Mouse (Mus musculus): Measurements from ENCODE around the gene Smoc1. TPM values are rescaled to one million over a fixed set of nuclear protein-coding genes. Genes with fewer than 3 reads are reported as not detected.
A peak's percentile ranks its signal among the peaks of the same experiment; 100 is the strongest.

Gene Smoc1
- 3.8 and 4.4 TPM in 2 replicates for polyA plus RNA-seq (2012; rRNA removed)

DNA sequence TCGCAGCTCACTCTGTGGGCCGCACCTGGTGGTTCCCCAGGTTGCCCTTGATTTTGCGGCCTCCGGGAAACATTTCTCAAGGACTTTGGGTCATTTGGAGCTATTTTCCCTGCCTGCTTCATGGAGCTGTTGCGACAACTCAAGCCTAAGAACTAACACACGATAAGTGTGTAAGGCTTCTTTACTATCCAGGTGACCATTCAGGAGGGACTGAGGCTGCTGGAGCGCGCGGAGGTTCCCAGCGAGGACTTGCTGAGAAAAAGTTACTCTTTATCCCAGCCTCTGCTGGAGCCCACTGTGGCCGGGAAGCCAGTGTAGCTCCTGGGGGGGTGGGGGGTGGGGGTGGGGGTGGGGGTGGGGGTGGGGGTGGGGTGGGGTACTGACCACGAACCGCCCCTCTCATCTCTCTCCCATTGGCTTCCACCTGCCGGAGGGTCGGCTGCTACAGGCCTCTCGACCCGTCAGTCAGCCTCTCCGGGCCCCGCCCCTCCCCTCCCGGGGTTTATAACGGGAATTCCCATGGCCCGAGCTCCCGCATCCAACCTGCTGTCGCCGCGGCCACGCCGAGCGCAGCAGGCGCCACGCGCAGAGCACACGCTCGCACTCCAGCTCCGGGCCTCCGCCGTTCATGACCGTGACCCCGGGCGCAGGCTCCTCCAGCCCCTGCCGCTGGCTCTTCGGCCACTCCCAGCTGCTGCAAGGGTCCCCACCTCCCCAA is at the start of gene Smoc1:
Gene Smoc1, plus strand, starts transcription at position 532 of the 718 bp plus-strand sequence.
- Histone ChIP-seq H3K4me3 (ENCODE audit: low read depth, low read length) (peak within 1 kb of the TSS; percentile 38), H3K36me3 (ENCODE audit: control insufficient read depth, insufficient read depth, low read length) (no peaks in the 10 kb centered on the region), H3K4me1 (ENCODE audit: control insufficient read depth, insufficient read depth, insufficient read length, low read length) (no peaks in the 10 kb centered on the region), H3K27me3 (ENCODE audit: control insufficient read depth, insufficient read depth, low read length) (peaks cover 26% of the 10 kb centered on the region), H3K27ac (ENCODE audit: insufficient read depth, low read depth, low read length) (no peak within 1 kb of the TSS)
- 6% methylated on average over 40 of the region's 42 CpGs for WGBS
- TF ChIP-seq POLR2A (IDR thresholded peaks at IDR 0.05; ENCODE audit: low read depth, low read length), result no peak
- TF ChIP-seq CTCF (IDR thresholded peaks at IDR 0.05; ENCODE audit: extremely low read depth, insufficient read length, insufficient replicate concordance, low read depth, low read length), result no peak

DNA sequence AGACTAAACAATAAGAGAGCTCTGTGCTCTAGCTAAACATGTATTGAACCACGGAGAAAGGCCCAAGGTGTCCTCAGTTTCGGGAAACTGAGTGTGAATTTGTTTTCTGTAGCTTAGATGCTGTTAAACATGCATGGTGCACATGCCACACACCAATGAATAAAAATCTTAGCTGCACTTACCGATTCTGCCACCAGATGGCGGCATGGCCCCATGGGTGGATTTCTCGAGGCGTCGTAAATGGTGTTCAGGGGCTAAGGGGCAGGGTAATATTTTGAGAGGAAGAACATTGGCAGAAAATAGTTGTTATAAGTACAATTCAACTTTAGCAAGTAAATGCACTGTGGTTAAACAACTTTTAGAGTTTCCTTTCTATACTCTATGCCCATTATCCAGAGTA is 44.3 kb upstream of the Smoc1 start:
- no peak overlapping the region for H3K27ac ChIP-seq (ENCODE audit: insufficient read depth, low read depth, low read length)
- no peak overlapping the region for H3K4me3 ChIP-seq (ENCODE audit: low read depth, low read length)
- H3K4me1 ChIP-seq (ENCODE audit: control insufficient read depth, insufficient read depth, insufficient read length, low read length), result no peaks in the 10 kb centered on the region
- no peaks in the 10 kb centered on the region for H3K27me3 ChIP-seq (ENCODE audit: control insufficient read depth, insufficient read depth, low read length)
- under 1% methylated on average over 7 of the region's 7 CpGs for WGBS
- TF ChIP-seq CTCF (IDR thresholded peaks at IDR 0.05; ENCODE audit: extremely low read depth, insufficient read length, insufficient replicate concordance, low read depth, low read length) (peak; percentile 99; the same call in 1 of the 2 replicates), POLR2A (IDR thresholded peaks at IDR 0.05; ENCODE audit: low read depth, low read length) (no peak)
- no peaks in the 10 kb centered on the region for H3K36me3 ChIP-seq (ENCODE audit: control insufficient read depth, insufficient read depth, low read length)

DNA sequence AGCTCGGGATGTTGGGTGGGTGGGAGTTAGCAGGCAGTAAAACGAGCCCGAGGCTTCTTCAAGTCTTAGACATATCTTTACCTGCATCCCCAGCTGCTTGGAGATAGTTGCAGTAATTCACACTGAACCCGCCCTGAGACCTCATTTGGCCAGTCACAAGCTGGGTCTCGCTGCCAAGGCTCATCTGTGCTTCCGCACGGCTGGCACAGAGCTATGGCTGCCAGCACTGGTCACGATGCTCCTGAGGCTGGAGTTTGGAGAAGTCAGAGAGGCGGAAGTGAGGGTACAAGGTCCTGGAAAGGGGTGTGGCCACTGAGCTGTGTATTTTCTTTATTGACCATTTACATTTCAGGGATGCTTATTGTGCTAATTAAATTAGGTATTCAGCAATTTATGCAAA is 42.9 kb upstream of the Smoc1 start:
- no peak for TF ChIP-seq POLR2A (IDR thresholded peaks at IDR 0.05; ENCODE audit: low read depth, low read length)
- no peak for TF ChIP-seq CTCF (IDR thresholded peaks at IDR 0.05; ENCODE audit: extremely low read depth, insufficient read length, insufficient replicate concordance, low read depth, low read length)
- no peak overlapping the region for H3K27ac ChIP-seq (ENCODE audit: insufficient read depth, low read depth, low read length)
- H3K36me3 ChIP-seq (ENCODE audit: control insufficient read depth, insufficient read depth, low read length), result no peaks in the 10 kb centered on the region
- H3K4me3 ChIP-seq (ENCODE audit: low read depth, low read length), result no peak overlapping the region
- no peaks in the 10 kb centered on the region for H3K4me1 ChIP-seq (ENCODE audit: control insufficient read depth, insufficient read depth, insufficient read length, low read length)
- no peaks in the 10 kb centered on the region for H3K27me3 ChIP-seq (ENCODE audit: control insufficient read depth, insufficient read depth, low read length)
- WGBS, result 51% methylated on average over 9 of the region's 9 CpGs

DNA sequence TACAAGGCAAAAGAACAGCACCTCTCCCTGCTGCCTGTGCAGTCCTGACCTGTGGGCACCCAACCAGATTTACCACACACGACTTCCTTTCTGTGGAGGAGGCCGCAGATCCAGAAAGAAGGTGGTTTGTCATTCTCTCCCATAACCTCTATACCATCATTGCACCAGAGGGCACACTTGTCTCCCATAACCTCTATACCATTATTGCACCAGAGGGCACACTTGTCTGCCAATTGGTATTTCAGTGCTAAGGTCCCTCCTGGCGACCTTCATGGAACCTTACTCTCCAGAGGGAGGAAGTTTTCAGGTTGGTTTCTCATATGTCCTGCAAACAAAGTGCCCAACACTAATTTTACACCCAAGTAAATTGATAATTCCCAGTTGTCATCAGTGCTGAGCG is 40.0 kb upstream of the Smoc1 start:
- Histone ChIP-seq H3K27ac (ENCODE audit: insufficient read depth, low read depth, low read length) (no peak overlapping the region), H3K4me3 (ENCODE audit: low read depth, low read length) (no peak overlapping the region), H3K27me3 (ENCODE audit: control insufficient read depth, insufficient read depth, low read length) (no peaks in the 10 kb centered on the region; the same call in 1 of the 2 replicates), H3K36me3 (ENCODE audit: control insufficient read depth, insufficient read depth, low read length) (no peaks in the 10 kb centered on the region), H3K4me1 (ENCODE audit: control insufficient read depth, insufficient read depth, insufficient read length, low read length) (no peaks in the 10 kb centered on the region)
- WGBS, result 75% methylated on average over 4 of the region's 4 CpGs
- TF ChIP-seq CTCF (IDR thresholded peaks at IDR 0.05; ENCODE audit: extremely low read depth, insufficient read length, insufficient replicate concordance, low read depth, low read length) (no peak), POLR2A (IDR thresholded peaks at IDR 0.05; ENCODE audit: low read depth, low read length) (no peak)

DNA sequence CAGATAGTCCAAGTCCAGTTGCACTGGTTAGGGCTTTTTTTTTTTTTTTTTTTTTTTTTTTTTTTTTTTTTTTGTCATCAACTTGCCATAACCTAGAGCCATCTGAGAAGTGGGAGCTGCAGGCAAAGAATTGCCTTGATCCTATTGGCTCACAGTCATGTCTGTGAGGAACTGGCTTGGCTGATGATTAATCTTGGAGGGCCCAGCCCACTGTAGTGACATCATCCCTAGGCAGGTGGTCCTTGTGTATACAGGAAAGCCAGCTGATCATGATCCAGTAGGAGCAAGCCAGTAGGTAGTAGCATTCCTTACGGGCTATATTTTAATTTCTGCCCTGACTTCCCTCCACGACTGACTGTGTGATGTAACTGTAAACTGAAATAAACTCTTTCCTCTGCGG is 38.3 kb upstream of the Smoc1 start:
- TF ChIP-seq POLR2A (IDR thresholded peaks at IDR 0.05; ENCODE audit: low read depth, low read length), result no peak
- TF ChIP-seq CTCF (IDR thresholded peaks at IDR 0.05; ENCODE audit: extremely low read depth, insufficient read length, insufficient replicate concordance, low read depth, low read length), result no peak
- WGBS, result 70% methylated on average over 3 of the region's 3 CpGs
- no peak overlapping the region for H3K27ac ChIP-seq (ENCODE audit: insufficient read depth, low read depth, low read length)
- no peak overlapping the region for H3K4me3 ChIP-seq (ENCODE audit: low read depth, low read length)
- no peaks in the 10 kb centered on the region for H3K36me3 ChIP-seq (ENCODE audit: control insufficient read depth, insufficient read depth, low read length)
- H3K4me1 ChIP-seq (ENCODE audit: control insufficient read depth, insufficient read depth, insufficient read length, low read length), result no peaks in the 10 kb centered on the region
- H3K27me3 ChIP-seq (ENCODE audit: control insufficient read depth, insufficient read depth, low read length), result no peaks in the 10 kb centered on the region; the same call in 1 of the 2 replicates

DNA sequence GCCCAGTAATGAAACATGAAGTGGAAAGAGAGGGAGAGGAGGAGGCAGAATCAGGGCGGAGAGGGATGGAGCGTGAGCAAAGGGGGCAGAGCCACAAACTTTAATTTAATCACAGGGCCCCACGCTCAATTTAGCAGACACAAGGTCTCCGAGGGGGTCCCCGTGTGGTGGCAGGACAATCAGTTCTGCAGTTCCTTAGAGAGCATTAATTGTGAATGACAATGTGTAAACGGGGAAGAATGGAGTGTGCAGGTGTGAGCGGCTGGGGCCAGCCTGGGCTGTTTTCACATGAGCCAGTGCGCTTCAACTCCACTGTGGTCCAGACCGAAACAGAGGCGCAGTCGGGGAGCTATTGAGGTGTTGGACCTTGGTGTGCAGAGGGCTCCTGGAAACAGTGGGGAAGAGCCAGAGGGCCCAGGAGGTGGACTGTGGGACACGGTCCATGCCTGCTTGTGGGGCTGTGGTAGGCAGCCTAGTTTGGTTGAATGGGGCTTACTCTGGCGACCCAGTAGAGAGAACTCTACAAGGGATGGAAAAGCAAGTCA is 35.6 kb upstream of the Smoc1 start:
- H3K36me3 ChIP-seq (ENCODE audit: control insufficient read depth, insufficient read depth, low read length), result no peaks in the 10 kb centered on the region
- no peak overlapping the region for H3K27ac ChIP-seq (ENCODE audit: insufficient read depth, low read depth, low read length)
- TF ChIP-seq POLR2A (IDR thresholded peaks at IDR 0.05; ENCODE audit: low read depth, low read length), result no peak
- TF ChIP-seq CTCF (IDR thresholded peaks at IDR 0.05; ENCODE audit: extremely low read depth, insufficient read length, insufficient replicate concordance, low read depth, low read length), result no peak
- 89% methylated on average over 13 of the region's 13 CpGs for WGBS
- H3K27me3 ChIP-seq (ENCODE audit: control insufficient read depth, insufficient read depth, low read length), result no peaks in the 10 kb centered on the region; the same call in 1 of the 2 replicates
- H3K4me1 ChIP-seq (ENCODE audit: control insufficient read depth, insufficient read depth, insufficient read length, low read length), result no peaks in the 10 kb centered on the region
- H3K4me3 ChIP-seq (ENCODE audit: low read depth, low read length), result no peak overlapping the region

DNA sequence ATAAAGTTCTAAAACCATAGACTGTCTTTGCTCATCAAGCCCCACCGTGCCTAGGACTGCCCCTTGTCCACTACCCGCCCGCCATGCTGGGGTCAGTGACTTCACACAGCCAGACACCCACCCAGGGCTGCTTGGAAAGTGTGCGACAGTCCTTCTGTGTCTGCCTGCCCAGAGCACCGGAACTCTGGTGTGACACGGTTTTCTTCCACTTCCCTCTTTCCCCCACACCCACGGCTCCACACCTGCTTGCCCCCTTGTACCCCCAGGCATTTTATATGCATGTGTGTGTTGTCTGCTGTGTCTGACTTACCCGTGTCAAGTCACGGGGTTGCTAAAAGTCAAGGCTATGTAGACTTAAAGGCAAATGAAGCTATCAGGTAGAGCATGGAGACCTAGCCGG is 34.8 kb upstream of the Smoc1 start:
- H3K36me3 ChIP-seq (ENCODE audit: control insufficient read depth, insufficient read depth, low read length), result no peaks in the 10 kb centered on the region
- whole genome bisulfite sequencing, result 69% methylated on average over 10 of the region's 10 CpGs
- H3K4me3 ChIP-seq (ENCODE audit: low read depth, low read length), result no peak overlapping the region
- H3K27me3 ChIP-seq (ENCODE audit: control insufficient read depth, insufficient read depth, low read length), result no peaks in the 10 kb centered on the region; the same call in 1 of the 2 replicates
- H3K4me1 ChIP-seq (ENCODE audit: control insufficient read depth, insufficient read depth, insufficient read length, low read length), result no peaks in the 10 kb centered on the region
- TF ChIP-seq POLR2A (IDR thresholded peaks at IDR 0.05; ENCODE audit: low read depth, low read length) (no peak), CTCF (IDR thresholded peaks at IDR 0.05; ENCODE audit: extremely low read depth, insufficient read length, insufficient replicate concordance, low read depth, low read length) (no peak)
- H3K27ac ChIP-seq (ENCODE audit: insufficient read depth, low read depth, low read length), result no peak overlapping the region
